Mouse (Mus musculus): ENCODE results near the gene Pof1b.

DNA sequence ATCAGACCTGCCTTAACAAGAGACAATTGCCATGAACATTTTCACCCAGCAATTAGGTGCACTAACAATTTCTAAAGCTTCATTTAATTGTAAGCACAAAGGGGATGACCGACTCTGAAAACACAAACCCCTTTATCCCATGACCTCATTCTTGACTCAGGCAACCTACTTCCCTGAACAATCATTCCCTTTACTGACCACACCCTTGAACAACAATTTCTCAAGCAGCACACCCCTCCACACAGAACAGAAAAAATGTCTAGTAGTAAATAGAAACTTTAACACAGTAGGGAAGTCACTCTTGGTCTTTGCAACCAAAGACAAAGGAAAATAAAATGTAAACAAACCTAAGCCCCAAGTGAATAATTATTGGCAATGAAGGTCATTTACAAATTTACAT, 4.1 kb downstream of the Pof1b start:
- TF ChIP-seq CTCF (IDR thresholded peaks at IDR 0.05; ENCODE audit: extremely low read depth, insufficient read depth, low read length) = no peak
- TF ChIP-seq POLR2A (IDR thresholded peaks at IDR 0.05; ENCODE audit: extremely low read depth, insufficient read depth, low read length) = no peak

Measured in cortical plate, adult 2 months (tissue).